Mouse (Mus musculus): ENCODE results near the gene Pnmal2.

GRCm38 (mm10) chr7:16971160-16971559, 26.7 kb downstream of the Pnmal2 start:
- no peak for TF ChIP-seq CTCF (IDR thresholded peaks at IDR 0.05; ENCODE audit: borderline replicate concordance, control insufficient read depth, extremely low read depth, insufficient read depth, low read length, poor library complexity)
- no peak for TF ChIP-seq POLR2A (IDR thresholded peaks at IDR 0.05; ENCODE audit: control insufficient read depth, extremely low read depth, insufficient read depth, low read length, poor library complexity)
